Mouse (Mus musculus) spleen, adult 2 months (tissue): ENCODE measurements around the gene Inhbe. TPM values are rescaled to one million over a fixed set of nuclear protein-coding genes. Genes with fewer than 3 reads are reported as not detected.
A peak's percentile ranks its signal among the peaks of the same experiment; 100 is the strongest.

Experiments used
- DNase-seq, 2 experiments: peaks; one replicate each; pipeline versions ENCODE4 v3.0.0 to v3.0.0-alpha.2; 2012 to 2021; ENCODE audit warnings: low spot score in 2 of 2, low read depth in 1 of 2
- H3K27ac ChIP-seq: fragments of 200-500 bp; 2 replicates; pipeline ENCODE4 v1.5.1; 2012; ENCODE audit warnings: low read length, inconsistent platforms; ENCODE audit not compliant: insufficient read depth
- H3K27me3 ChIP-seq: fragments of 200-500 bp; 2 replicates; pipeline ENCODE4 v1.6.1; 2012; ENCODE audit warnings: mild to moderate bottlenecking, moderate library complexity, low read length, inconsistent platforms; ENCODE audit not compliant: control insufficient read depth, insufficient read depth
- H3K36me3 ChIP-seq: fragments of 200-500 bp; 2 replicates; pipeline ENCODE4 v1.6.1; 2012; ENCODE audit warnings: mild to moderate bottlenecking, low read length, inconsistent platforms; ENCODE audit not compliant: control insufficient read depth, insufficient read depth
- H3K4me1 ChIP-seq: fragments of 200-500 bp; 2 replicates; pipeline ENCODE4 v1.6.1; 2011; ENCODE audit warnings: inconsistent platforms; ENCODE audit not compliant: control insufficient read depth, insufficient read depth, insufficient read length
- H3K4me3 ChIP-seq: fragments of 200-500 bp; 2 replicates; pipeline ENCODE4 v1.5.1; 2011; ENCODE audit warnings: mild to moderate bottlenecking, inconsistent platforms; ENCODE audit not compliant: insufficient read depth, insufficient read length; ENCODE audit errors: extremely low read depth
- CTCF ChIP-seq: fragments of 200-500 bp; IDR thresholded peaks from 2 replicates; pipeline ENCODE4 v1.5.1; 2011; ENCODE audit warnings: mild to moderate bottlenecking, inconsistent platforms; ENCODE audit not compliant: insufficient read depth, insufficient read length, insufficient replicate concordance; ENCODE audit errors: extremely low read depth
- POLR2A ChIP-seq: fragments of 200-500 bp; IDR thresholded peaks from 2 replicates; pipeline ENCODE4 v1.6.1; 2011; ENCODE audit warnings: low read depth, low read length, inconsistent platforms
- WGBS: fragments of 180-500 bp; shearing (Covaris S2); methylation state at CpG from one replicate; pipeline ENCODE4 v1.1.7; 2018; 5-methylcytosine and 5-hydroxymethylcytosine counted together
- polyA plus RNA-seq: library from polyadenylated mRNA; depleted of rRNA; stranded (reverse); fragments of >200 nt; gene quantifications from 2 replicates; pipeline ENCODE4 v1.2.3, GENCODE M21; 2012; rRNA removed

Inhbe gene
- not detected in 2 replicates for polyA plus RNA-seq

- no peak for DNase-seq
- Histone ChIP-seq H3K4me1 (no peaks in the 10 kb centered on the region; the same call in 1 of the 2 replicates), H3K36me3 (no peaks in the 10 kb centered on the region), H3K4me3 (no peak within 1 kb of the TSS), H3K27me3 (no peaks in the 10 kb centered on the region), H3K27ac (no peak within 1 kb of the TSS)
- WGBS = 37% methylated on average over 18 of the region's 18 CpGs
- TF ChIP-seq POLR2A = no peak
- TF ChIP-seq CTCF = no peak
Observed at GRCm38 (mm10) chr10:127353909-127354895, at the start of gene Inhbe. Gene Inhbe, minus strand, starts transcription at chr10:127354411.

- H3K27ac ChIP-seq = no peak overlapping the region
- no peaks in the 10 kb centered on the region for H3K4me1 ChIP-seq
- H3K4me3 ChIP-seq = no peak overlapping the region
- no peak for DNase-seq
- WGBS = 89% methylated on average over 6 of the region's 6 CpGs
- no peaks in the 10 kb centered on the region for H3K27me3 ChIP-seq
- TF ChIP-seq POLR2A (no peak), CTCF (no peak)
- peaks cover 7% of the 10 kb centered on the region; the same call in 1 of the 2 replicates for H3K36me3 ChIP-seq
Observed at GRCm38 (mm10) chr10:127391774-127392173, 37.6 kb upstream of the Inhbe start.

- Histone ChIP-seq H3K36me3 (no peaks in the 10 kb centered on the region), H3K27me3 (no peaks in the 10 kb centered on the region), H3K4me3 (no peak overlapping the region), H3K4me1 (peaks cover 2% of the 10 kb centered on the region; the same call in 1 of the 2 replicates), H3K27ac (no peak overlapping the region)
- TF ChIP-seq CTCF (no peak), POLR2A (no peak)
- no peak for DNase-seq
- WGBS = 73% methylated on average over 2 of the region's 2 CpGs
Observed at GRCm38 (mm10) chr10:127381743-127382134, 27.5 kb upstream of the Inhbe start.

- TF ChIP-seq CTCF (no peak), POLR2A (no peak)
- Histone ChIP-seq H3K4me3 (peak overlapping the region; percentile 68), H3K27me3 (no peaks in the 10 kb centered on the region), H3K27ac (no peak overlapping the region), H3K36me3 (no peaks in the 10 kb centered on the region), H3K4me1 (peaks cover 2% of the 10 kb centered on the region; the same call in 1 of the 2 replicates)
- peak; percentile 12 to 46 for DNase-seq
- 6% methylated on average over 58 of the region's 79 CpGs for WGBS
Observed at GRCm38 (mm10) chr10:127380767-127381742, 26.8 kb upstream of the Inhbe start.

- peak within 1 kb of the TSS; percentile 68 for H3K4me3 ChIP-seq
- DNase-seq = peak; percentile 79 to 88
- peaks cover 2% of the 10 kb centered on the region; the same call in 1 of the 2 replicates for H3K4me1 ChIP-seq
- no peaks in the 10 kb centered on the region for H3K27me3 ChIP-seq
- no peaks in the 10 kb centered on the region for H3K36me3 ChIP-seq
- under 1% methylated on average over 35 of the region's 53 CpGs for WGBS
- H3K27ac ChIP-seq = peak within 1 kb of the TSS; percentile 47
- TF ChIP-seq CTCF (no peak), POLR2A (peak; percentile 58)
Observed at GRCm38 (mm10) chr10:127380251-127380691, 26.1 kb upstream of the Inhbe start, which contains the start of gene R3hdm2. Gene R3hdm2, plus strand, starts transcription at chr10:127380327.

GRCm38 (mm10) chr10:127379654-127380053, 25.4 kb upstream of the Inhbe start:
- Histone ChIP-seq H3K4me1 (peaks cover 2% of the 10 kb centered on the region; the same call in 1 of the 2 replicates), H3K27ac (no peak overlapping the region), H3K4me3 (peak overlapping the region; percentile 68; the same call in 1 of the 2 replicates), H3K36me3 (no peaks in the 10 kb centered on the region), H3K27me3 (no peaks in the 10 kb centered on the region)
- no peak for DNase-seq
- TF ChIP-seq POLR2A = no peak
- no peak for TF ChIP-seq CTCF
- 85% methylated on average over 8 of the region's 8 CpGs for WGBS
